Mouse (Mus musculus): ENCODE data around the gene Hes2. TPM values are rescaled to one million over a fixed set of nuclear protein-coding genes. Genes with fewer than 3 reads are reported as not detected.
A peak's percentile ranks its signal among the peaks of the same experiment; 100 is the strongest.

Gene Hes2
- polyA plus RNA-seq, 1 experiment = not detected

- Histone ChIP-seq H3K27ac (ENCODE audit: insufficient read depth, low read length) (no peak overlapping the region), H3K36me3 (ENCODE audit: control insufficient read depth, insufficient read depth, low read length) (no peaks in the 10 kb centered on the region), H3K4me1 (ENCODE audit: control insufficient read depth, insufficient read depth, insufficient read length) (peaks cover 4% of the 10 kb centered on the region; the same call in 1 of the 2 replicates), H3K4me3 (ENCODE audit: extremely low read depth, insufficient read depth, insufficient read length) (no peak overlapping the region), H3K27me3 (ENCODE audit: control insufficient read depth, insufficient read depth, low read length) (no peaks in the 10 kb centered on the region)
- WGBS = 69% methylated on average over 8 of the region's 8 CpGs
- TF ChIP-seq CTCF (IDR thresholded peaks at IDR 0.05; ENCODE audit: extremely low read depth, insufficient read depth, insufficient read length, insufficient replicate concordance) (no peak), POLR2A (IDR thresholded peaks at IDR 0.05; ENCODE audit: low read depth, low read length) (no peak)
- DNase-seq (ENCODE audit: low read depth in 1 of 2, low spot score in 2 of 2) = no peak
These were observed 9.4 kb downstream of the Hes2 start for GRCm38 (mm10) chr4:152168052-152168451.

GRCm38 (mm10) chr4:152169103-152169502 is 10.4 kb downstream of the Hes2 start:
- H3K36me3 ChIP-seq (ENCODE audit: control insufficient read depth, insufficient read depth, low read length) = no peaks in the 10 kb centered on the region
- H3K4me3 ChIP-seq (ENCODE audit: extremely low read depth, insufficient read depth, insufficient read length) = no peak overlapping the region
- H3K4me1 ChIP-seq (ENCODE audit: control insufficient read depth, insufficient read depth, insufficient read length) = peaks cover 4% of the 10 kb centered on the region; the same call in 1 of the 2 replicates
- 85% methylated on average over 7 of the region's 7 CpGs for WGBS
- no peak overlapping the region for H3K27ac ChIP-seq (ENCODE audit: insufficient read depth, low read length)
- H3K27me3 ChIP-seq (ENCODE audit: control insufficient read depth, insufficient read depth, low read length) = no peaks in the 10 kb centered on the region
- TF ChIP-seq POLR2A (IDR thresholded peaks at IDR 0.05; ENCODE audit: low read depth, low read length) = no peak
- TF ChIP-seq CTCF (IDR thresholded peaks at IDR 0.05; ENCODE audit: extremely low read depth, insufficient read depth, insufficient read length, insufficient replicate concordance) = no peak
- no peak for DNase-seq (ENCODE audit: low read depth in 1 of 2, low spot score in 2 of 2)

GRCm38 (mm10) chr4:152170286-152170685 is 11.6 kb downstream of the Hes2 start:
- WGBS = 87% methylated on average over 10 of the region's 10 CpGs
- no peaks in the 10 kb centered on the region for H3K36me3 ChIP-seq (ENCODE audit: control insufficient read depth, insufficient read depth, low read length)
- TF ChIP-seq POLR2A (IDR thresholded peaks at IDR 0.05; ENCODE audit: low read depth, low read length) (no peak), CTCF (IDR thresholded peaks at IDR 0.05; ENCODE audit: extremely low read depth, insufficient read depth, insufficient read length, insufficient replicate concordance) (no peak)
- H3K4me3 ChIP-seq (ENCODE audit: extremely low read depth, insufficient read depth, insufficient read length) = no peak overlapping the region
- H3K27me3 ChIP-seq (ENCODE audit: control insufficient read depth, insufficient read depth, low read length) = no peaks in the 10 kb centered on the region
- H3K27ac ChIP-seq (ENCODE audit: insufficient read depth, low read length) = no peak overlapping the region
- H3K4me1 ChIP-seq (ENCODE audit: control insufficient read depth, insufficient read depth, insufficient read length) = no peaks in the 10 kb centered on the region; the same call in 1 of the 2 replicates
- no peak for DNase-seq (ENCODE audit: low read depth in 1 of 2, low spot score in 2 of 2)

GRCm38 (mm10) chr4:152171543-152171942 is 12.9 kb downstream of the Hes2 start:
- TF ChIP-seq CTCF (IDR thresholded peaks at IDR 0.05; ENCODE audit: extremely low read depth, insufficient read depth, insufficient read length, insufficient replicate concordance) (no peak), POLR2A (IDR thresholded peaks at IDR 0.05; ENCODE audit: low read depth, low read length) (no peak)
- no peaks in the 10 kb centered on the region for H3K27me3 ChIP-seq (ENCODE audit: control insufficient read depth, insufficient read depth, low read length)
- no peak overlapping the region for H3K4me3 ChIP-seq (ENCODE audit: extremely low read depth, insufficient read depth, insufficient read length)
- no peaks in the 10 kb centered on the region for H3K36me3 ChIP-seq (ENCODE audit: control insufficient read depth, insufficient read depth, low read length)
- no peaks in the 10 kb centered on the region for H3K4me1 ChIP-seq (ENCODE audit: control insufficient read depth, insufficient read depth, insufficient read length)
- 83% methylated on average over 6 of the region's 6 CpGs for WGBS
- no peak for DNase-seq (ENCODE audit: low read depth in 1 of 2, low spot score in 2 of 2)
- H3K27ac ChIP-seq (ENCODE audit: insufficient read depth, low read length) = no peak overlapping the region

GRCm38 (mm10) chr4:152173041-152173440 is 14.4 kb downstream of the Hes2 start:
- Histone ChIP-seq H3K36me3 (ENCODE audit: control insufficient read depth, insufficient read depth, low read length) (no peaks in the 10 kb centered on the region), H3K27me3 (ENCODE audit: control insufficient read depth, insufficient read depth, low read length) (no peaks in the 10 kb centered on the region), H3K4me1 (ENCODE audit: control insufficient read depth, insufficient read depth, insufficient read length) (peaks cover 5% of the 10 kb centered on the region; the same call in 1 of the 2 replicates), H3K27ac (ENCODE audit: insufficient read depth, low read length) (no peak overlapping the region), H3K4me3 (ENCODE audit: extremely low read depth, insufficient read depth, insufficient read length) (no peak overlapping the region)
- peak; percentile 94; the same call in 1 of the 2 replicates for TF ChIP-seq CTCF (IDR thresholded peaks at IDR 0.05; ENCODE audit: extremely low read depth, insufficient read depth, insufficient read length, insufficient replicate concordance)
- no peak for TF ChIP-seq POLR2A (IDR thresholded peaks at IDR 0.05; ENCODE audit: low read depth, low read length)
- DNase-seq (ENCODE audit: low read depth in 1 of 2, low spot score in 2 of 2) = peak; percentile 68 to 80
- 2% methylated on average over 5 of the region's 5 CpGs for WGBS

- no peaks in the 10 kb centered on the region for H3K36me3 ChIP-seq (ENCODE audit: control insufficient read depth, insufficient read depth, low read length)
- H3K4me3 ChIP-seq (ENCODE audit: extremely low read depth, insufficient read depth, insufficient read length) = no peak overlapping the region
- H3K27ac ChIP-seq (ENCODE audit: insufficient read depth, low read length) = no peak overlapping the region
- TF ChIP-seq POLR2A (IDR thresholded peaks at IDR 0.05; ENCODE audit: low read depth, low read length) (no peak), CTCF (IDR thresholded peaks at IDR 0.05; ENCODE audit: extremely low read depth, insufficient read depth, insufficient read length, insufficient replicate concordance) (no peak)
- no peaks in the 10 kb centered on the region for H3K27me3 ChIP-seq (ENCODE audit: control insufficient read depth, insufficient read depth, low read length)
- peaks cover 5% of the 10 kb centered on the region for H3K4me1 ChIP-seq (ENCODE audit: control insufficient read depth, insufficient read depth, insufficient read length)
- no peak for DNase-seq (ENCODE audit: low read depth in 1 of 2, low spot score in 2 of 2)
- 88% methylated on average over 9 of the region's 9 CpGs for WGBS
These were observed 15.3 kb downstream of the Hes2 start for GRCm38 (mm10) chr4:152173956-152174355.

- H3K4me1 ChIP-seq (ENCODE audit: control insufficient read depth, insufficient read depth, insufficient read length) = peaks cover 10% of the 10 kb centered on the region
- 16% methylated on average over 3 of the region's 3 CpGs for WGBS
- TF ChIP-seq CTCF (IDR thresholded peaks at IDR 0.05; ENCODE audit: extremely low read depth, insufficient read depth, insufficient read length, insufficient replicate concordance) (no peak), POLR2A (IDR thresholded peaks at IDR 0.05; ENCODE audit: low read depth, low read length) (no peak)
- no peaks in the 10 kb centered on the region for H3K27me3 ChIP-seq (ENCODE audit: control insufficient read depth, insufficient read depth, low read length)
- no peaks in the 10 kb centered on the region for H3K36me3 ChIP-seq (ENCODE audit: control insufficient read depth, insufficient read depth, low read length)
- no peak overlapping the region for H3K27ac ChIP-seq (ENCODE audit: insufficient read depth, low read length)
- H3K4me3 ChIP-seq (ENCODE audit: extremely low read depth, insufficient read depth, insufficient read length) = no peak overlapping the region
- no peak for DNase-seq (ENCODE audit: low read depth in 1 of 2, low spot score in 2 of 2)
These were observed 18.0 kb downstream of the Hes2 start for GRCm38 (mm10) chr4:152176638-152177037.
